11 mouse cellular contexts compared by ENCODE assay signal in the genomic region with DNA sequence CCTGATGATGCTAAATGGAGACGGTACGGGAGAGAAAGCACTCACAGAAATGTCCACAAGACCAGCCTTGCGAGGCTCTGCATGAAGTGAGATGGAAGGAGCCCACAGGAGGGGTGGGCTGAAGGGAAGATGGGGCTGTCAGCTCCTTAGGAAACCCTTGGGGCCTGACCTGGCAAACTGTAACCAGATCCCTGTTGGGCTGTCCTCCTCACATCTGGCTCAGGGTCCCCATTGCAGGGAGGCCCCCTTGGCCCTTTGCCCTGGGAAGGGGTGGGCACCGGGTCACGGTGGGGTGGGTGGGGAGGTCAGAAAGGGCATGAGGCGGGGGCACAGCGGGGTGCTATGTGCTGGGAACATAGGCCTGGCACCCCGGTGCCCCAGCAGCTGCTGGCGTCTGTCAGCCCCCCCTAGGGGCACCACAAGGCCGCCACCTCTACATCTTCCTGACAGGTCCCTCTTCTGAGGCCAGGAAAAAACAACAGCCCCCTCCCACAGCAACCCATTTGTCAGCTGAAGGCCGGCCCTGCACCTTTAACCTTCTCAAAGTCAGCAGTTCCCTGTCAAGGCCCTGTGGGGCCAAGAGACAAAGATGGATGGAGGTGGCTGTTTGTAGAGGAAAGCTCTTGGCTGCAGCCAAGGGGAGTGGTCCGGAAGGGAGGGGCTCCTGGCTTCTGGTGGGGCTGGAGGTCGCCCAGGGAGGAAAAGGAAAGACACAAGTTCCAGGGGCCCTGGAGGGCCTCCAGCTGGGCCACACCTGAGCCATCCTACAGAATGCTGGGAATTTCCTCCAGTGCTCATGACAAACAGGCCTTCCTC. TPM values are rescaled to one million over a fixed set of nuclear protein-coding genes. Genes with fewer than 3 reads are reported as not detected.
A peak's percentile ranks its signal among the peaks of the same experiment; 100 is the strongest.
DNase-seq lines count a peak whose midpoint lies in the region; ATAC-seq and TF ChIP-seq lines count a peak whose summit lies in the region.
"Had no signal": no experiment of that assay in that cellular context is flagged by ENCODE, and none has a peak within 500 bp of the region (broad histone marks: within the 10 kb centered on the region; RNA-seq: fewer than 3 reads in every experiment).

No protein-coding gene starts in this region.

- no peaks in the 10 kb centered on the region for H3K27me3 ChIP-seq in heart, adult 2 months (ENCODE audit: control insufficient read depth, insufficient read depth, low read length)
- peaks cover 10% of the 10 kb centered on the region for H3K27me3 ChIP-seq in kidney, postnatal 0 days (ENCODE audit: insufficient read depth, low read length)

- no peaks in the 10 kb centered on the region for H3K9me3 ChIP-seq in kidney, postnatal 0 days (replicated peaks; ENCODE audit: low read length)
- H3K9me3 ChIP-seq: midbrain, embryonic 12.5 days had no signal

- H3K79me2 ChIP-seq in heart, adult 2 months (replicated peaks; ENCODE audit: control insufficient read depth, insufficient read depth, low read length): no peaks in the 10 kb centered on the region

- intact Hi-C loops in gastrocnemius, adult 2 months (cut with DNase I): no loop called here
- intact Hi-C loops in gastrocnemius, postnatal 36 days (cut with DNase I): no loop called here
- intact Hi-C loops in heart, adult 2 months (cut with DNase I): loop anchor here (1.0 to 5.0 kb wide), 3 partner anchors 49 to 75 kb away; no protein-coding TSS in a partner anchor

- no peak for TF ChIP-seq CTCF in gastrocnemius, adult 2 months (IDR thresholded peaks at IDR 0.05)
- TF ChIP-seq CTCF in heart, adult 2 months (IDR thresholded peaks at IDR 0.05): no peak
- no peak for TF ChIP-seq CTCF in kidney, postnatal 0 days (IDR thresholded peaks at IDR 0.05; ENCODE audit: low read depth)

- peak; percentile 70 for DNase-seq in gastrocnemius, adult 2 months
- DNase-seq in gastrocnemius, postnatal 36 days: no peak
- DNase-seq in heart, adult 2 months: peak; percentile 76 to 82
- DNase-seq in kidney, postnatal 0 days (ENCODE audit: low spot score): peak; percentile 91
- peak; percentile 41 for DNase-seq in skeletal muscle tissue, adult 2 months (ENCODE audit: low read depth, low spot score)
- no peak for DNase-seq in urinary bladder, postnatal 36 days (ENCODE audit: low spot score in 2 of 2)
- no peak for DNase-seq in cerebellum, adult 18-20 months
- DNase-seq in adipocyte (ENCODE audit: low spot score): no peak
- DNase-seq: forebrain, postnatal 0 days; right cerebral cortex, postnatal 25 days had no signal

- H3K4me3 ChIP-seq in gastrocnemius, adult 2 months: no peak overlapping the region
- no peak overlapping the region for H3K4me3 ChIP-seq in heart, adult 2 months
- H3K4me3 ChIP-seq in kidney, postnatal 0 days (replicated peaks; ENCODE audit: low read depth, low read length): no peak overlapping the region
- H3K4me3 ChIP-seq: midbrain, embryonic 12.5 days had no signal

- TF ChIP-seq POLR2A in heart, adult 2 months (IDR thresholded peaks at IDR 0.05; ENCODE audit: insufficient read depth, low read depth, low read length): no peak

- WGBS in heart, adult 2 months: 39% methylated on average over 13 of the region's 13 CpGs
- 11% methylated on average over 13 of the region's 13 CpGs for WGBS in kidney, postnatal 0 days

- peak; percentile 90; the same call in 1 of the 2 replicates for TF ChIP-seq EP300 in heart, adult 2 months (IDR thresholded peaks at IDR 0.05; ENCODE audit: insufficient read depth, low read depth, low read length)

- H3K9ac ChIP-seq in heart, adult 2 months (ENCODE audit: low read depth, low read length): no peak overlapping the region
- no peak overlapping the region for H3K9ac ChIP-seq in kidney, postnatal 0 days (ENCODE audit: low read depth, low read length)
- H3K9ac ChIP-seq: forebrain, postnatal 0 days; midbrain, embryonic 12.5 days had no signal

- peaks cover 9% of the 10 kb centered on the region for H3K4me1 ChIP-seq in heart, adult 2 months (ENCODE audit: control insufficient read depth, insufficient read depth, low read length)
- H3K4me1 ChIP-seq in kidney, postnatal 0 days (replicated peaks; ENCODE audit: insufficient read depth, low read length): peaks cover 15% of the 10 kb centered on the region; the same call in 1 of the 2 replicates

- peak; percentile 70 for ATAC-seq in kidney, postnatal 0 days (replicated peaks; ENCODE audit: low FRiP score, low read depth)
- ATAC-seq: forebrain, postnatal 0 days had no signal

- H3K27ac ChIP-seq in gastrocnemius, adult 2 months: peak overlapping the region; percentile 75
- peak overlapping the region; percentile 68 for H3K27ac ChIP-seq in heart, adult 2 months
- peak overlapping the region; percentile 57; the same call in 1 of the 2 replicates for H3K27ac ChIP-seq in kidney, postnatal 0 days
- H3K27ac ChIP-seq: midbrain, embryonic 12.5 days had no signal

- no peak overlapping the region for H3K4me2 ChIP-seq in kidney, postnatal 0 days (ENCODE audit: low read length)
- H3K4me2 ChIP-seq: midbrain, embryonic 12.5 days had no signal

- H3K36me3 ChIP-seq in heart, adult 2 months (ENCODE audit: control insufficient read depth, insufficient read depth, low read length): no peaks in the 10 kb centered on the region
- no peaks in the 10 kb centered on the region for H3K36me3 ChIP-seq in kidney, postnatal 0 days (ENCODE audit: insufficient read depth, low read length)
- H3K36me3 ChIP-seq: midbrain, embryonic 12.5 days had no signal

RNA-seq across cellular contexts. Expression of a gene that starts 2.6 kb away (rescaled TPM):
- total RNA-seq in gastrocnemius, adult 2 months (2021): 1 to 10 TPM; 1.1 to 4.7 TPM
- 1 to 10 TPM; 3.1 to 3.5 TPM for total RNA-seq in gastrocnemius, postnatal 36 days (2021)
- total RNA-seq in heart, adult 2 months (2021): 1 to 10 TPM; 5.6 to 7.3 TPM
- polyA plus RNA-seq in heart, adult 2 months (2012; rRNA removed): 7.2 and 15.1 TPM in 2 replicates
- 13.9 and 14.3 TPM in 2 replicates for polyA plus RNA-seq in kidney, postnatal 0 days (2015; fragmentation: Nextera tagmentation; extraction: Ambion mirVana)

Comparison
In these comparisons a context has a peak if more than half of its experiments do, and no peak if none do; other contexts are left out.
1. DNase-seq: peak in gastrocnemius, adult 2 months (single experiment), heart, adult 2 months (2 of 2), kidney, postnatal 0 days (single experiment) and skeletal muscle tissue, adult 2 months (single experiment); none in gastrocnemius, postnatal 36 days (0 of 2), urinary bladder, postnatal 36 days (0 of 2), cerebellum, adult 18-20 months (0 of 2) and adipocyte (single experiment).
2. Peak in every context shown above with its lines, with median percentiles within 50 percentile points of each other: H3K27ac ChIP-seq.